Mouse (Mus musculus) liver, embryonic 15.5 days (tissue): Measurements from ENCODE around the gene Tceal1. TPM values are rescaled to one million over a fixed set of nuclear protein-coding genes. Genes with fewer than 3 reads are reported as not detected.
A peak's percentile ranks its signal among the peaks of the same experiment; 100 is the strongest.
"Not testable (repeated sequence)": the region's sequence is repeated elsewhere in the genome, so short reads cannot be mapped to it uniquely, and the experiment has no call there.

Experiments
- ATAC-seq: fragments of 200-750 bp; cut with Nextera tagmentation; 2 replicates; pipeline ENCODE4 v1.8.0; 2017; ENCODE audit warnings: moderate number of reproducible peaks, mild to moderate bottlenecking, moderate library complexity; ENCODE audit not compliant: insufficient read depth
- H3K27ac ChIP-seq: fragments of 300-500 bp; sonication (generic); replicated peaks from 2 replicates; pipeline ENCODE4 v1.5.1; 2015; ENCODE audit warnings: mild to moderate bottlenecking, inconsistent platforms
- H3K27me3 ChIP-seq: fragments of 300-500 bp; sonication (generic); 2 replicates; pipeline ENCODE4 v1.6.1; 2015; ENCODE audit warnings: mild to moderate bottlenecking, inconsistent platforms
- H3K36me3 ChIP-seq: fragments of 300-500 bp; sonication (generic); replicated peaks from 2 replicates; pipeline ENCODE4 v1.6.1; 2015; ENCODE audit warnings: moderate library complexity, mild to moderate bottlenecking, inconsistent platforms
- H3K4me1 ChIP-seq: fragments of 300-500 bp; sonication (generic); replicated peaks from 2 replicates; pipeline ENCODE4 v1.6.1; 2015; ENCODE audit warnings: inconsistent platforms
- H3K4me2 ChIP-seq: fragments of 300-500 bp; sonication (generic); 2 replicates; pipeline ENCODE4 v1.6.1; 2015; ENCODE audit warnings: moderate library complexity, mild to moderate bottlenecking, inconsistent platforms
- H3K4me3 ChIP-seq: fragments of 300-500 bp; sonication (generic); replicated peaks from 2 replicates; pipeline ENCODE4 v1.5.1; 2015; ENCODE audit warnings: mild to moderate bottlenecking, inconsistent platforms
- H3K9ac ChIP-seq: fragments of 300-500 bp; sonication (generic); 2 replicates; pipeline ENCODE4 v1.6.1; 2015; ENCODE audit warnings: moderate library complexity, mild to moderate bottlenecking, inconsistent platforms
- H3K9me3 ChIP-seq: fragments of 300-500 bp; sonication (generic); replicated peaks from 2 replicates; pipeline ENCODE4 v1.6.1; 2016; ENCODE audit warnings: inconsistent platforms
- WGBS: fragments of 180-500 bp; shearing (Covaris S2); methylation state at CpG from one replicate; pipeline ENCODE4 v1.1.7; 2015; ENCODE audit warnings: mixed read lengths; ENCODE audit not compliant: insufficient replicate concordance; 5-methylcytosine and 5-hydroxymethylcytosine counted together
- polyA plus RNA-seq: library from polyadenylated mRNA; unstranded; fragments of >200 nt; fragmentation: Nextera tagmentation; extraction: Ambion mirVana; gene quantifications from 2 replicates; pipeline ENCODE4 v1.2.1, GENCODE M21; 2015

The Tceal1 gene
- 0.78 and 0.97 TPM in 2 replicates for polyA plus RNA-seq

- no peak within 1 kb of the TSS for H3K27ac ChIP-seq
- no peaks in the 10 kb centered on the region for H3K9me3 ChIP-seq
- H3K9ac ChIP-seq, result peak within 1 kb of the TSS; percentile 25; the same call in 1 of the 2 replicates
- H3K4me1 ChIP-seq, result no peaks in the 10 kb centered on the region
- peak within 1 kb of the TSS; percentile 48 for H3K4me3 ChIP-seq
- no peak; the same call in 1 of the 2 replicates for ATAC-seq
- 14% methylated on average over 15 of the region's 15 CpGs for WGBS
- H3K27me3 ChIP-seq, result no peaks in the 10 kb centered on the region; the same call in 1 of the 2 replicates
- H3K36me3 ChIP-seq, result no peaks in the 10 kb centered on the region
- H3K4me2 ChIP-seq, result peak within 1 kb of the TSS; percentile 57
Observed at GRCm38 (mm10) chrX:136707446-136708167, at the start of gene Tceal1. Gene Tceal1 (plus strand): TSS chrX:136707982.

- peak overlapping the region; percentile 18; the same call in 1 of the 2 replicates for H3K4me2 ChIP-seq
- whole genome bisulfite sequencing, result 36% methylated on average over 20 of the region's 20 CpGs
- no peak overlapping the region for H3K4me3 ChIP-seq
- H3K4me1 ChIP-seq, result no peaks in the 10 kb centered on the region
- H3K36me3 ChIP-seq, result no peaks in the 10 kb centered on the region
- H3K9me3 ChIP-seq, result no peaks in the 10 kb centered on the region
- H3K9ac ChIP-seq, result no peak overlapping the region
- H3K27me3 ChIP-seq, result peaks cover 13% of the 10 kb centered on the region
- no peak for ATAC-seq
- no peak overlapping the region for H3K27ac ChIP-seq
Observed at GRCm38 (mm10) chrX:136666281-136666706, 41.5 kb upstream of the Tceal1 start.

GRCm38 (mm10) chrX:136666762-136667464 is 40.9 kb upstream of the Tceal1 start:
- H3K9ac ChIP-seq, ATAC-seq, H3K36me3 ChIP-seq, H3K4me1 ChIP-seq, H3K27ac ChIP-seq, H3K9me3 ChIP-seq, H3K4me3 ChIP-seq: not testable (repeated sequence)
- H3K4me2 ChIP-seq, result peak overlapping the region; percentile 18; the same call in 1 of the 2 replicates
- WGBS, result 15% methylated on average over 24 of the region's 24 CpGs
- H3K27me3 ChIP-seq, result peaks cover 13% of the 10 kb centered on the region

- 32% methylated on average over 2 of the region's 2 CpGs for WGBS
- Histone ChIP-seq H3K36me3 (no peaks in the 10 kb centered on the region), H3K27ac (no peak overlapping the region), H3K27me3 (peaks cover 13% of the 10 kb centered on the region), H3K9me3 (no peaks in the 10 kb centered on the region), H3K4me3 (no peak overlapping the region), H3K4me2 (no peak overlapping the region), H3K4me1 (no peaks in the 10 kb centered on the region), H3K9ac (no peak overlapping the region)
- ATAC-seq, result no peak
Observed at GRCm38 (mm10) chrX:136668794-136669193, 39.0 kb upstream of the Tceal1 start.

GRCm38 (mm10) chrX:136680989-136681388 is 26.8 kb upstream of the Tceal1 start:
- Histone ChIP-seq H3K4me2 (no peak overlapping the region), H3K27ac (no peak overlapping the region), H3K9me3 (no peaks in the 10 kb centered on the region), H3K4me3 (no peak overlapping the region), H3K4me1 (no peaks in the 10 kb centered on the region), H3K36me3 (no peaks in the 10 kb centered on the region), H3K9ac (no peak overlapping the region), H3K27me3 (no peaks in the 10 kb centered on the region)
- 29% methylated on average over 3 of the region's 3 CpGs for WGBS
- ATAC-seq, result no peak

GRCm38 (mm10) chrX:136691606-136692293 is 16.0 kb upstream of the Tceal1 start:
- ATAC-seq, H3K9me3 ChIP-seq, H3K27ac ChIP-seq, H3K4me1 ChIP-seq, H3K4me3 ChIP-seq, H3K27me3 ChIP-seq, H3K9ac ChIP-seq, H3K4me2 ChIP-seq, H3K36me3 ChIP-seq: not testable (repeated sequence)
- 50% methylated on average over 3 of the region's 3 CpGs for WGBS

GRCm38 (mm10) chrX:136692294-136692675 is 15.5 kb upstream of the Tceal1 start:
- H3K4me3 ChIP-seq, result no peak overlapping the region
- no peak overlapping the region for H3K27ac ChIP-seq
- H3K27me3 ChIP-seq, result no peaks in the 10 kb centered on the region
- H3K4me2 ChIP-seq, result no peak overlapping the region
- no peak overlapping the region for H3K9ac ChIP-seq
- no peak for ATAC-seq
- no peaks in the 10 kb centered on the region for H3K4me1 ChIP-seq
- H3K9me3 ChIP-seq, result no peaks in the 10 kb centered on the region
- H3K36me3 ChIP-seq, result no peaks in the 10 kb centered on the region
- WGBS, result 63% methylated on average over 4 of the region's 4 CpGs

- WGBS, result 67% methylated on average over 5 of the region's 5 CpGs
Observed at GRCm38 (mm10) chrX:136693196-136693595, 14.6 kb upstream of the Tceal1 start.

GRCm38 (mm10) chrX:136708168-136708681 is 443 bp downstream of the Tceal1 start:
- no peaks in the 10 kb centered on the region for H3K36me3 ChIP-seq
- H3K4me2 ChIP-seq, result peak overlapping the region; percentile 57
- no peaks in the 10 kb centered on the region for H3K9me3 ChIP-seq
- H3K27ac ChIP-seq, result no peak overlapping the region
- H3K4me1 ChIP-seq, result no peaks in the 10 kb centered on the region
- H3K27me3 ChIP-seq, result no peaks in the 10 kb centered on the region; the same call in 1 of the 2 replicates
- H3K9ac ChIP-seq, result peak overlapping the region; percentile 25; the same call in 1 of the 2 replicates
- ATAC-seq, result 0 out of 2 replicates have a peak, but pooled peaks have one; percentile 25
- H3K4me3 ChIP-seq, result peak overlapping the region; percentile 48
- 9% methylated on average over 18 of the region's 18 CpGs for WGBS

More at GRCm38 (mm10) chrX:136693196-136693595, 14.6 kb upstream of the Tceal1 start:
- Histone ChIP-seq H3K27me3 (no peaks in the 10 kb centered on the region), H3K9ac (no peak overlapping the region), H3K4me2 (no peak overlapping the region), H3K4me1 (no peaks in the 10 kb centered on the region), H3K36me3 (no peaks in the 10 kb centered on the region), H3K27ac (no peak overlapping the region), H3K4me3 (no peak overlapping the region), H3K9me3 (no peaks in the 10 kb centered on the region)
- no peak for ATAC-seq

- no peaks in the 10 kb centered on the region for H3K9me3 ChIP-seq
- WGBS, result 27% methylated on average over 14 of the region's 14 CpGs
- H3K4me2 ChIP-seq, result peak overlapping the region; percentile 57
- no peaks in the 10 kb centered on the region for H3K36me3 ChIP-seq
- no peaks in the 10 kb centered on the region for H3K4me1 ChIP-seq
- peak overlapping the region; percentile 48 for H3K4me3 ChIP-seq
- no peak overlapping the region for H3K9ac ChIP-seq
- no peak overlapping the region for H3K27ac ChIP-seq
- H3K27me3 ChIP-seq, result no peaks in the 10 kb centered on the region; the same call in 1 of the 2 replicates
- ATAC-seq, result no peak
Observed at GRCm38 (mm10) chrX:136708782-136709181, 1.0 kb downstream of the Tceal1 start.
